Mouse (Mus musculus): Measurements from ENCODE around the gene Sin3a. TPM values are rescaled to one million over a fixed set of nuclear protein-coding genes. Genes with fewer than 3 reads are reported as not detected.

The Sin3a gene
- polyA plus RNA-seq, 1 experiment from 2014 or later, result 40.2 TPM

DNA sequence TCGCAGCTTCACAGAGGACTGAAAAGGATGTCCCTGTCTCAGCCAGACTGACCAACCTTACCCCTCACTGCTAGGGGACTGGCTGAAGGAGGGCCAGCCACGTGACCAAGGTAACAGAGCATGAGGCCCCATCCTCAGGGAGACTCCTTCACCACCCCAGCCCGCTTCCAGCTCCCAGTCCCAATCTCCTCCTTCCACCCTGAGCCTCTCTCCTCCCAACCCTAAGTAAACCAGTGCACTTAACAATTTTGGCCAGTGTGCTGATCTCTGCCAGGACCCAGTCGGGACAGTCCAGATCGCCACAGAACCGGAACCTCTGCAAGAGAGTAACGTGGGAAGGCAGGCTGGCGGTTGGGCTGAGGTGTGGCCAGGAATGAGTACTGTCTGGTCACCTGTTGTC lies 85.0 kb downstream of the Sin3a start:
- Histone ChIP-seq H3K27me3 (no peaks in the 10 kb centered on the region), H3K4me3 (no peak overlapping the region), H3K9ac (no peak overlapping the region), H3K4me1 (peaks cover 17% of the 10 kb centered on the region), H3K9me3 (no peaks in the 10 kb centered on the region), H3K36me3 (peaks cover 16% of the 10 kb centered on the region), H3K4me2 (replicated peaks) (no peak overlapping the region; the same call in 1 of the 2 replicates), H3K27ac (no peak overlapping the region)
- 87% methylated on average over 8 of the region's 8 CpGs for WGBS
- no peak for ATAC-seq (ENCODE audit: low FRiP score, low read depth)

- Histone ChIP-seq H3K9me3 (no peaks in the 10 kb centered on the region), H3K27ac (no peak overlapping the region), H3K9ac (peak overlapping the region; percentile 76), H3K27me3 (no peaks in the 10 kb centered on the region), H3K4me3 (peak overlapping the region; percentile 82), H3K36me3 (peaks cover 16% of the 10 kb centered on the region), H3K4me2 (replicated peaks) (peak overlapping the region; percentile 96), H3K4me1 (peaks cover 17% of the 10 kb centered on the region)
- ATAC-seq (ENCODE audit: low FRiP score, low read depth), result no peak
- WGBS, result 38% methylated on average over 13 of the region's 13 CpGs
These were observed 85.7 kb downstream of the Sin3a start for GRCm38 (mm10) chr9:57157499-57157898.

GRCm38 (mm10) chr9:57158013-57158470 lies 86.2 kb downstream of the Sin3a start, which contains the start of gene Commd4:
Gene Commd4, minus strand, starts transcription at chr9:57158331.
- H3K9ac ChIP-seq, result peak within 1 kb of the TSS; percentile 76
- ATAC-seq (ENCODE audit: low FRiP score, low read depth), result peak; percentile 90
- H3K4me3 ChIP-seq, result peak within 1 kb of the TSS; percentile 82
- no peaks in the 10 kb centered on the region for H3K27me3 ChIP-seq
- H3K36me3 ChIP-seq, result peaks cover 16% of the 10 kb centered on the region
- H3K9me3 ChIP-seq, result no peaks in the 10 kb centered on the region
- under 1% methylated on average over 24 of the region's 24 CpGs for WGBS
- no peak within 1 kb of the TSS for H3K27ac ChIP-seq
- peak within 1 kb of the TSS; percentile 96 for H3K4me2 ChIP-seq (replicated peaks)
- H3K4me1 ChIP-seq, result peaks cover 17% of the 10 kb centered on the region

DNA sequence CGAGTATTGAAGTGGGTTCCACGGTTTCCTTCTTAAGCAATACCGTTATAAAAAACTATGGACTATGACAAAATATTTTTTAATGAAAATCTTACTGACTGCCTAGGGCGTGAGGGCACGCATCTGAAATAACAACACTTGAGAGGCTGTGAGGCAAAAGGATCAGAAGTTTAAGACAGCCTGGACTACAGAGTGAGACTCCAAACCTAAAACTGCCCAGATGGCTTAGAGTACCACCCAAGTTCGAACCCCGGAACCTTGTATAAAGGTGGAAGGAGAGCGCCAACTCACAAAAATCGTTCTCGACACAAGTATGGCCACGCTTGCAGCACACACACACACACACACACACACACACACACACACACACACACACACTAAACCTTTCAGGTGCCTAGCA lies 86.7 kb downstream of the Sin3a start:
- 36% methylated on average over 11 of the region's 11 CpGs for WGBS
- H3K4me3 ChIP-seq, result peak overlapping the region; percentile 82

GRCm38 (mm10) chr9:57162496-57162895 lies 90.7 kb downstream of the Sin3a start:
- no peak overlapping the region for H3K4me2 ChIP-seq (replicated peaks)
- H3K36me3 ChIP-seq, result no peaks in the 10 kb centered on the region
- H3K9me3 ChIP-seq, result no peaks in the 10 kb centered on the region
- H3K9ac ChIP-seq, result no peak overlapping the region
- H3K27me3 ChIP-seq, result no peaks in the 10 kb centered on the region
- no peak overlapping the region for H3K27ac ChIP-seq
- no peak overlapping the region for H3K4me3 ChIP-seq
- ATAC-seq (ENCODE audit: low FRiP score, low read depth), result no peak
- peaks cover 7% of the 10 kb centered on the region for H3K4me1 ChIP-seq
- 14% methylated on average over 3 of the region's 3 CpGs for WGBS

More for the DNA sequence above, 86.7 kb downstream of the Sin3a start:
- Histone ChIP-seq H3K9me3 (no peaks in the 10 kb centered on the region), H3K27me3 (no peaks in the 10 kb centered on the region), H3K36me3 (peaks cover 16% of the 10 kb centered on the region), H3K9ac (peak overlapping the region; percentile 76), H3K4me1 (peaks cover 17% of the 10 kb centered on the region), H3K27ac (no peak overlapping the region), H3K4me2 (replicated peaks) (peak overlapping the region; percentile 96)
- no peak for ATAC-seq (ENCODE audit: low FRiP score, low read depth)

DNA sequence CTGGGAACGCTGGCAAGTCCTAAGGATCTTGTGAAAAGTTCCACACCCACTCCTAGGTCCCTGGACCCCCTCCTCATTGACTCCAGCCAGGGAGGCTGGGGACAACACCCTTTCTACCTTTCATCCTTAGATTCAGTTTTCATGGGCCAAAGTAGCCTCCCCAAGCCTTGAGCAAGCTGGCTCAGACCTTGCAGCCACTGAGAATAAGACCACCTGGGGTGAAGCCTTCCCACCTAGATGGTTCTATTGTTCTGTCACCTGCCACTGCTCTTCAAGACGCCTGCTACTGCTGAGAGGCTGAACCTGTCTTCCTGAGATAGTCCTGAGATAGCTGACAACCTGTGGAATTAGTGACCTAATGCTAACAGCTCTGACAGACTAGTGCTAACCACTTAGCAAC lies 91.3 kb downstream of the Sin3a start:
- Histone ChIP-seq H3K9me3 (no peaks in the 10 kb centered on the region), H3K4me2 (replicated peaks) (no peak overlapping the region), H3K4me3 (no peak overlapping the region), H3K9ac (no peak overlapping the region), H3K36me3 (no peaks in the 10 kb centered on the region), H3K27ac (no peak overlapping the region), H3K4me1 (0 out of 2 replicates have a peak, but pooled peaks cover 5% of the 10 kb centered on the region), H3K27me3 (no peaks in the 10 kb centered on the region)
- no peak for ATAC-seq (ENCODE audit: low FRiP score, low read depth)
- 30% methylated on average over 2 of the region's 2 CpGs for WGBS

- no peaks in the 10 kb centered on the region for H3K36me3 ChIP-seq
- no peaks in the 10 kb centered on the region for H3K9me3 ChIP-seq
- no peak overlapping the region for H3K4me3 ChIP-seq
- H3K4me2 ChIP-seq (replicated peaks), result no peak overlapping the region
- H3K27ac ChIP-seq, result no peak overlapping the region
- no peaks in the 10 kb centered on the region for H3K27me3 ChIP-seq
- no peak for ATAC-seq (ENCODE audit: low FRiP score, low read depth)
- H3K4me1 ChIP-seq, result no peaks in the 10 kb centered on the region
- no peak overlapping the region for H3K9ac ChIP-seq
- 88% methylated on average over 2 of the region's 2 CpGs for WGBS
These were observed 94.3 kb downstream of the Sin3a start for GRCm38 (mm10) chr9:57166173-57166572.

GRCm38 (mm10) chr9:57168411-57168810 lies 96.6 kb downstream of the Sin3a start:
- Histone ChIP-seq H3K4me2 (replicated peaks) (no peak overlapping the region), H3K36me3 (no peaks in the 10 kb centered on the region), H3K27ac (no peak overlapping the region), H3K27me3 (0 out of 2 replicates have a peak, but pooled peaks cover 3% of the 10 kb centered on the region), H3K4me3 (no peak overlapping the region), H3K9ac (no peak overlapping the region), H3K9me3 (no peaks in the 10 kb centered on the region), H3K4me1 (no peaks in the 10 kb centered on the region)
- no peak for ATAC-seq (ENCODE audit: low FRiP score, low read depth)
- 84% methylated on average over 5 of the region's 5 CpGs for WGBS

Other genes starting within 250 kb of the Sin3a start
- 0.27 and 0.94 TPM in 2 replicates for gene Odf3l1, start 207.4 kb upstream of the Sin3a start, polyA plus RNA-seq (2015; fragmentation: Nextera tagmentation; extraction: Ambion mirVana)
- 38.3 and 41.1 TPM in 2 replicates for gene Cspg4, start 207.0 kb upstream of the Sin3a start, polyA plus RNA-seq (2015; fragmentation: Nextera tagmentation; extraction: Ambion mirVana)
- gene Snx33, start 143.7 kb upstream of the Sin3a start, polyA plus RNA-seq (2015; fragmentation: Nextera tagmentation; extraction: Ambion mirVana), result 12.0 and 13.1 TPM in 2 replicates
- gene Imp3, start 134.6 kb upstream of the Sin3a start, polyA plus RNA-seq (2015; fragmentation: Nextera tagmentation; extraction: Ambion mirVana), result 87.6 and 88.8 TPM in 2 replicates
- 29.2 and 29.3 TPM in 2 replicates for gene Snupn, start 121.2 kb upstream of the Sin3a start, polyA plus RNA-seq (2015; fragmentation: Nextera tagmentation; extraction: Ambion mirVana)
- 28.0 and 29.3 TPM in 2 replicates for gene Ptpn9, start 77.1 kb upstream of the Sin3a start, polyA plus RNA-seq (2015; fragmentation: Nextera tagmentation; extraction: Ambion mirVana)
- 64.5 and 71.0 TPM in 2 replicates for gene Man2c1, start 58.6 kb downstream of the Sin3a start, polyA plus RNA-seq (2015; fragmentation: Nextera tagmentation; extraction: Ambion mirVana)
- 9.5 and 10.0 TPM in 2 replicates for gene Neil1, start 76.3 kb downstream of the Sin3a start, polyA plus RNA-seq (2015; fragmentation: Nextera tagmentation; extraction: Ambion mirVana)
- gene Commd4, start 86.3 kb downstream of the Sin3a start, polyA plus RNA-seq (2015; fragmentation: Nextera tagmentation; extraction: Ambion mirVana), result 91.5 and 99.2 TPM in 2 replicates
- not detected in 2 replicates for gene Trcg1, start 164.5 kb downstream of the Sin3a start, polyA plus RNA-seq (2015; fragmentation: Nextera tagmentation; extraction: Ambion mirVana)
- gene 1700017B05Rik, start 190.6 kb downstream of the Sin3a start, polyA plus RNA-seq (2015; fragmentation: Nextera tagmentation; extraction: Ambion mirVana), result 16.5 and 17.6 TPM in 2 replicates

All from limb, embryonic 13.5 days (tissue).